8 mouse cellular contexts compared by ENCODE assay signal in the genomic region with DNA sequence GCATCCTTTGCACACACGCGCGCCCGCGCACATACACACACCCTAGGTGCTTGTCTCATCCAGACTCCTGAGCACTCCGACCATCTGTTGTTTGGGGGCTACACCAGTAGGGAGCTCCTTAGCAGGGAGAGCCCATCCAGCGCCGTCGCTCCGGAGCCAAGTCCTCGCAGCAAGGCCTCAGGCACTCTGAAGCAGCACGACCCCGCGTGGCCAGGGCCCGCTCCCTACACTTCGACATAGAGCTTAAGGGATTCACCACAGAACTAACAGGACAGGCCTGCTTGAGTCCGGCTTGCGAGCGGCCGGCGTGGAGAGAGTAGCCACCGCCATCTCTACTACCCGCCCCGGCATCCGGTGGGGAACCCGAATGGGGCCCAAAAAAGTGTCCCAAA. TPM values are rescaled to one million over a fixed set of nuclear protein-coding genes. Genes with fewer than 3 reads are reported as not detected.
DNase-seq lines count a peak whose midpoint lies in the region; ATAC-seq lines count a peak whose summit lies in the region.

No protein-coding gene starts in this region.

- peaks cover 46% of the 10 kb centered on the region for H3K79me2 ChIP-seq in macrophage (ENCODE audit: inconsistent target)

- peak overlapping the region; percentile 77 for H3K4me3 ChIP-seq in hindbrain, embryonic 16.5 days (ENCODE audit: low read length)
- peak overlapping the region; percentile 91 for H3K4me3 ChIP-seq in macrophage (ENCODE audit: inconsistent target)

- peak overlapping the region; percentile 90 for H3K27ac ChIP-seq in hindbrain, embryonic 16.5 days (ENCODE audit: low read depth, low read length)
- peak overlapping the region; percentile 89 for H3K27ac ChIP-seq in macrophage

- peak; percentile 56 for DNase-seq in ZHBTc4 (ENCODE audit: low read depth, low spot score)
- peak; percentile 74 to 75 for DNase-seq in cerebellum, postnatal 25 days
- peak; percentile 24 to 28 for DNase-seq in frontal cortex, postnatal 25 days (ENCODE audit: low spot score in 2 of 2)
- DNase-seq in left cerebral cortex, adult 8-10 months (ENCODE audit: low spot score in 2 of 2) = peak; percentile 42 to 67
- DNase-seq in right cerebral cortex, postnatal 10 days (ENCODE audit: low spot score in 2 of 2) = peak; percentile 75 to 84

- H3K9ac ChIP-seq in hindbrain, embryonic 16.5 days (ENCODE audit: low read depth, low read length) = peak overlapping the region; percentile 90

- H3K27me3 ChIP-seq in hindbrain, embryonic 16.5 days (replicated peaks; ENCODE audit: control insufficient read depth, insufficient read depth, low read length) = no peaks in the 10 kb centered on the region

- under 1% methylated on average over 26 of the region's 26 CpGs for WGBS in hindbrain, embryonic 16.5 days
- under 1% methylated on average over 26 of the region's 26 CpGs for WGBS in macrophage (ENCODE audit: missing documents)

- H3K36me3 ChIP-seq in hindbrain, embryonic 16.5 days (ENCODE audit: control insufficient read depth, insufficient read depth, low read length) = peaks cover 12% of the 10 kb centered on the region
- peaks cover 17% of the 10 kb centered on the region; the same call in 1 of the 2 replicates for H3K36me3 ChIP-seq in macrophage (ENCODE audit: inconsistent target)

- H3K4me2 ChIP-seq in hindbrain, embryonic 16.5 days (ENCODE audit: low read length) = peak overlapping the region; percentile 75

- H3K9me3 ChIP-seq in hindbrain, embryonic 16.5 days (ENCODE audit: control insufficient read depth, low read length) = no peaks in the 10 kb centered on the region

- peaks cover 26% of the 10 kb centered on the region for H3K4me1 ChIP-seq in hindbrain, embryonic 16.5 days (ENCODE audit: control insufficient read depth, insufficient read depth, low read depth, low read length)

- peak; percentile 15 for ATAC-seq in hindbrain, embryonic 16.5 days
- ATAC-seq in inflammation-experienced regulatory T-cells, adult 6 months = no peak

RNA-seq across cellular contexts. Expression of a gene that starts 0.7 kb away (rescaled TPM):
- polyA plus RNA-seq in hindbrain, embryonic 16.5 days (2015; fragmentation: Nextera tagmentation; extraction: Ambion mirVana) = 215 and 253 TPM in 2 replicates
- total RNA-seq in left cerebral cortex, adult 8-10 months (2022) = 100 to 1,000 TPM; 150 to 164 (median 156) TPM
- total RNA-seq in macrophage (2018; cell fraction: chromatin; rRNA removed) = 100 to 1,000 TPM in 17 of 26 experiments, 10 to 100 TPM in 9; 46.4 to 178 (median 118) TPM
- total RNA-seq in macrophage (2018; cell fraction: cytosol; rRNA removed) = 100 to 1,000 TPM in 7 of 26 experiments, 10 to 100 TPM in 19; 65.0 to 112 (median 90.5) TPM
- 100 to 1,000 TPM in 3 of 26 experiments, 10 to 100 TPM in 23; 46.9 to 156 (median 84.4) TPM for total RNA-seq in macrophage (2018; cell fraction: nucleus; rRNA removed)
- 70.4 to 111 TPM (median 89.5 TPM) in 3 replicates for polyA plus RNA-seq in macrophage (2018)
- polyA plus RNA-seq in inflammation-experienced regulatory T-cells, adult 6 months (2017; shearing (Covaris generic)) = 10 to 100 TPM; 72.3 to 78.0 (median 76.2) TPM

RNA-seq across cellular contexts. Expression of a gene that starts 18.3 kb away (rescaled TPM):
- 2.2 and 2.5 TPM in 2 replicates for polyA plus RNA-seq in hindbrain, embryonic 16.5 days (2015; fragmentation: Nextera tagmentation; extraction: Ambion mirVana)
- total RNA-seq in left cerebral cortex, adult 8-10 months (2022) = 1 to 10 TPM in 3 of 4 experiments, under 1 TPM in 1; 0.98 to 2.2 (median 1.8) TPM
- total RNA-seq in macrophage (2018; cell fraction: chromatin; rRNA removed) = 1 to 10 TPM in 4 of 26 experiments, under 1 TPM in 17, not detected in 5; 0.16 to 1.4 (median 0.55) TPM
- under 1 TPM in 25 of 26 experiments, not detected in 1; 0.03 to 0.20 (median 0.10) TPM for total RNA-seq in macrophage (2018; cell fraction: cytosol; rRNA removed)
- 1 to 10 TPM in 6 of 26 experiments, under 1 TPM in 18, not detected in 2; 0.28 to 1.4 (median 0.68) TPM for total RNA-seq in macrophage (2018; cell fraction: nucleus; rRNA removed)
- polyA plus RNA-seq in macrophage (2018) = 0.11 to 0.12 TPM in 2 of 3 replicates, not detected in the other
- under 1 TPM in 2 of 3 experiments, not detected in 1; 0.15 to 0.21 TPM for polyA plus RNA-seq in inflammation-experienced regulatory T-cells, adult 6 months (2017; shearing (Covaris generic))

RNA-seq across cellular contexts. Expression of a gene that starts 47.6 kb away (rescaled TPM):
- polyA plus RNA-seq in hindbrain, embryonic 16.5 days (2015; fragmentation: Nextera tagmentation; extraction: Ambion mirVana) = 72.6 and 85.0 TPM in 2 replicates
- total RNA-seq in left cerebral cortex, adult 8-10 months (2022) = 100 to 1,000 TPM; 220 to 251 (median 229) TPM
- total RNA-seq in macrophage (2018; cell fraction: chromatin; rRNA removed) = 10 to 100 TPM in 5 of 26 experiments, 1 to 10 TPM in 19, under 1 TPM in 2; 0.87 to 13.2 (median 4.0) TPM
- total RNA-seq in macrophage (2018; cell fraction: cytosol; rRNA removed) = 100 to 1,000 TPM in 1 of 26 experiments, 10 to 100 TPM in 25; 28.5 to 108 (median 51.6) TPM
- 10 to 100 TPM in 22 of 26 experiments, 1 to 10 TPM in 4; 6.2 to 65.2 (median 21.2) TPM for total RNA-seq in macrophage (2018; cell fraction: nucleus; rRNA removed)
- 26.5 to 58.0 TPM (median 47.3 TPM) in 3 replicates for polyA plus RNA-seq in macrophage (2018)
- 100 to 1,000 TPM; 159 to 192 (median 165) TPM for polyA plus RNA-seq in inflammation-experienced regulatory T-cells, adult 6 months (2017; shearing (Covaris generic))

RNA-seq across cellular contexts. Expression of a gene that starts 54.5 kb away (rescaled TPM):
- polyA plus RNA-seq in hindbrain, embryonic 16.5 days (2015; fragmentation: Nextera tagmentation; extraction: Ambion mirVana) = 9.1 and 10.4 TPM in 2 replicates
- total RNA-seq in left cerebral cortex, adult 8-10 months (2022) = 10 to 100 TPM; 94.8 to 99.9 (median 97.3) TPM
- 10 to 100 TPM in 16 of 26 experiments, 1 to 10 TPM in 10; 4.5 to 22.0 (median 11.2) TPM for total RNA-seq in macrophage (2018; cell fraction: chromatin; rRNA removed)
- 10 to 100 TPM in 19 of 26 experiments, 1 to 10 TPM in 7; 8.3 to 17.1 (median 12.5) TPM for total RNA-seq in macrophage (2018; cell fraction: cytosol; rRNA removed)
- 10 to 100 TPM in 18 of 26 experiments, 1 to 10 TPM in 8; 6.9 to 23.3 (median 12.2) TPM for total RNA-seq in macrophage (2018; cell fraction: nucleus; rRNA removed)
- polyA plus RNA-seq in macrophage (2018) = 2.1 to 4.8 TPM (median 4.6 TPM) in 3 replicates
- polyA plus RNA-seq in inflammation-experienced regulatory T-cells, adult 6 months (2017; shearing (Covaris generic)) = 1 to 10 TPM; 2.2 to 2.4 (median 2.3) TPM

Comparison
In these comparisons a context has a peak if more than half of its experiments do, and no peak if none do; other contexts are left out.
1. DNase-seq: peak in every context shown above with its lines; median percentile 80 in right cerebral cortex, postnatal 10 days; 74 in cerebellum, postnatal 25 days; 56 in ZHBTc4; 54 in left cerebral cortex, adult 8-10 months; 26 in frontal cortex, postnatal 25 days.